Mouse (Mus musculus) liver, embryonic 11.5 days (tissue): ENCODE results near the gene Lman2l. TPM values are rescaled to one million over a fixed set of nuclear protein-coding genes. Genes with fewer than 3 reads are reported as not detected.

ENCODE experiments used
- ATAC-seq: fragments of 200-750 bp; cut with Nextera tagmentation; replicated peaks from 2 replicates; pipeline ENCODE4 v1.8.0; 2017; ENCODE audit warnings: moderate number of reproducible peaks, mild to moderate bottlenecking, moderate TSS enrichment, moderate library complexity; ENCODE audit not compliant: low FRiP score
- DNase-seq: peaks from one replicate; pipeline ENCODE4 v3.0.0-alpha.2; 2017; ENCODE audit warnings: low spot score
- H3K27ac ChIP-seq: fragments of 300-500 bp; sonication (generic); 2 replicates; pipeline ENCODE4 v1.5.1; 2014; ENCODE audit warnings: mild to moderate bottlenecking, low read depth, low read length, control low read depth
- H3K27me3 ChIP-seq: fragments of 300-500 bp; sonication (generic); replicated peaks from 2 replicates; pipeline ENCODE4 v1.6.1; 2014; ENCODE audit warnings: low read length, mixed read lengths; ENCODE audit not compliant: control insufficient read depth, insufficient read depth
- H3K36me3 ChIP-seq: fragments of 300-500 bp; sonication (generic); 2 replicates; pipeline ENCODE4 v1.6.1; 2014; ENCODE audit warnings: mild to moderate bottlenecking, low read length, moderate library complexity, mixed read lengths; ENCODE audit not compliant: control insufficient read depth, insufficient read depth
- H3K4me1 ChIP-seq: fragments of 300-500 bp; sonication (generic); replicated peaks from 2 replicates; pipeline ENCODE4 v1.6.1; 2014; ENCODE audit warnings: low read length, mixed read lengths; ENCODE audit not compliant: control insufficient read depth, insufficient read depth
- H3K4me2 ChIP-seq: fragments of 300-500 bp; sonication (generic); 2 replicates; pipeline ENCODE4 v1.6.1; 2014; ENCODE audit warnings: mild to moderate bottlenecking, control low read depth, moderate library complexity
- H3K4me3 ChIP-seq: fragments of 300-500 bp; sonication (generic); 2 replicates; pipeline ENCODE4 v1.5.1; 2014; ENCODE audit warnings: low read depth, low read length, control low read depth
- H3K9ac ChIP-seq: fragments of 300-500 bp; sonication (generic); 2 replicates; pipeline ENCODE4 v1.6.1; 2014; ENCODE audit warnings: low read depth, low read length, control low read depth
- H3K9me3 ChIP-seq: fragments of 300-500 bp; sonication (generic); 2 replicates; pipeline ENCODE4 v1.6.1; 2016; ENCODE audit warnings: low read length, inconsistent platforms, mixed read lengths; ENCODE audit not compliant: control insufficient read depth
- WGBS: fragments of 180-500 bp; shearing (Covaris S2); extraction: QIAGEN DNeasy Blood & Tissue Kit; methylation state at CpG from one replicate; pipeline ENCODE4 v1.1.7; 2014; 5-methylcytosine and 5-hydroxymethylcytosine counted together
- polyA plus RNA-seq: library from polyadenylated mRNA; unstranded; fragments of >200 nt; fragmentation: Nextera tagmentation; extraction: Ambion mirVana; gene quantifications from 2 replicates; pipeline ENCODE4 v1.2.1, GENCODE M21; 2014

Lman2l gene
- polyA plus RNA-seq, 1 experiment from 2014 or later = 18.1 TPM

GRCm38 (mm10) chr1:36401509-36401908, 43.6 kb downstream of the Lman2l start:
- no peak overlapping the region for H3K4me3 ChIP-seq
- 79% methylated on average over 4 of the region's 4 CpGs for WGBS
- no peak overlapping the region for H3K4me2 ChIP-seq
- H3K9me3 ChIP-seq = no peaks in the 10 kb centered on the region
- H3K4me1 ChIP-seq = no peaks in the 10 kb centered on the region
- no peak overlapping the region for H3K27ac ChIP-seq
- ATAC-seq (no peak), DNase-seq (no peak)
- H3K36me3 ChIP-seq = no peaks in the 10 kb centered on the region
- no peaks in the 10 kb centered on the region for H3K27me3 ChIP-seq
- H3K9ac ChIP-seq = no peak overlapping the region

- Histone ChIP-seq H3K9ac (no peak overlapping the region), H3K27ac (no peak overlapping the region), H3K27me3 (no peaks in the 10 kb centered on the region), H3K36me3 (no peaks in the 10 kb centered on the region), H3K4me3 (no peak overlapping the region), H3K4me1 (no peaks in the 10 kb centered on the region), H3K9me3 (no peaks in the 10 kb centered on the region), H3K4me2 (no peak overlapping the region)
- ATAC-seq = no peak
- DNase-seq = no peak
- 31% methylated on average over 6 of the region's 6 CpGs for WGBS
Measured at GRCm38 (mm10) chr1:36397041-36397440, 48.0 kb downstream of the Lman2l start.

- DNase-seq (no peak), ATAC-seq (no peak)
- Histone ChIP-seq H3K27ac (no peak overlapping the region), H3K4me3 (no peak overlapping the region), H3K4me2 (no peak overlapping the region), H3K9ac (no peak overlapping the region), H3K9me3 (no peaks in the 10 kb centered on the region), H3K36me3 (no peaks in the 10 kb centered on the region), H3K27me3 (0 out of 2 replicates have a peak, but pooled peaks cover 1% of the 10 kb centered on the region), H3K4me1 (no peaks in the 10 kb centered on the region)
- 66% methylated on average over 4 of the region's 4 CpGs for WGBS
Measured at GRCm38 (mm10) chr1:36379582-36379981, 65.5 kb downstream of the Lman2l start.

- no peak overlapping the region for H3K4me2 ChIP-seq
- H3K9me3 ChIP-seq = no peaks in the 10 kb centered on the region
- H3K27me3 ChIP-seq = 0 out of 2 replicates have a peak, but pooled peaks cover 4% of the 10 kb centered on the region
- DNase-seq = no peak
- H3K4me3 ChIP-seq = no peak overlapping the region
- peak; percentile 45; the same call in 1 of the 2 replicates for ATAC-seq
- no peak overlapping the region for H3K27ac ChIP-seq
- H3K4me1 ChIP-seq = no peaks in the 10 kb centered on the region
- 45% methylated on average over 6 of the region's 6 CpGs for WGBS
- H3K36me3 ChIP-seq = no peaks in the 10 kb centered on the region
- no peak overlapping the region for H3K9ac ChIP-seq
Measured at GRCm38 (mm10) chr1:36378880-36379279, 66.2 kb downstream of the Lman2l start.

- H3K27me3 ChIP-seq = peaks cover 8% of the 10 kb centered on the region; the same call in 1 of the 2 replicates
- no peak within 1 kb of the TSS for H3K9ac ChIP-seq
- H3K36me3 ChIP-seq = no peaks in the 10 kb centered on the region
- no peak within 1 kb of the TSS for H3K27ac ChIP-seq
- no peak within 1 kb of the TSS for H3K4me3 ChIP-seq
- no peak within 1 kb of the TSS for H3K4me2 ChIP-seq
- H3K4me1 ChIP-seq = peaks cover 13% of the 10 kb centered on the region
- DNase-seq = no peak
- WGBS = 60% methylated on average over 10 of the region's 10 CpGs
- no peaks in the 10 kb centered on the region for H3K9me3 ChIP-seq
- ATAC-seq = no peak
Measured at GRCm38 (mm10) chr1:36371934-36372845, 72.9 kb downstream of the Lman2l start, which contains the start of gene Fer1l5. Fer1l5 (plus strand) TSS chr1:36372291.

GRCm38 (mm10) chr1:36370918-36371317, 74.2 kb downstream of the Lman2l start:
- Histone ChIP-seq H3K4me3 (no peak overlapping the region), H3K9me3 (no peaks in the 10 kb centered on the region), H3K4me1 (peaks cover 13% of the 10 kb centered on the region), H3K36me3 (peaks cover 3% of the 10 kb centered on the region; the same call in 1 of the 2 replicates), H3K27ac (no peak overlapping the region), H3K4me2 (no peak overlapping the region), H3K27me3 (peaks cover 8% of the 10 kb centered on the region; the same call in 1 of the 2 replicates), H3K9ac (no peak overlapping the region)
- DNase-seq = no peak
- no peak for ATAC-seq
- WGBS = 80% methylated on average over 6 of the region's 6 CpGs

Other genes starting within 250 kb of the Lman2l start
- gene Uggt1, start 200.6 kb downstream of the Lman2l start, polyA plus RNA-seq = 54.4 and 55.8 TPM in 2 replicates
- gene Neurl3, start 170.6 kb downstream of the Lman2l start, polyA plus RNA-seq = 4.5 and 4.6 TPM in 2 replicates
- gene Arid5a, start 137.5 kb downstream of the Lman2l start, polyA plus RNA-seq = 2.4 and 3.9 TPM in 2 replicates
- 27.9 and 29.2 TPM in 2 replicates for gene Kansl3, start 76.1 kb downstream of the Lman2l start, polyA plus RNA-seq
- 0.51 and 0.71 TPM in 2 replicates for gene Fer1l5, start 73.0 kb downstream of the Lman2l start, polyA plus RNA-seq
- gene Cnnm4, start 26.3 kb upstream of the Lman2l start, polyA plus RNA-seq = 5.9 and 6.4 TPM in 2 replicates
- 3.3 and 3.8 TPM in 2 replicates for gene Cnnm3, start 66.6 kb upstream of the Lman2l start, polyA plus RNA-seq
- gene Ankrd23, start 91.6 kb upstream of the Lman2l start, polyA plus RNA-seq = 11.0 and 13.4 TPM in 2 replicates
- not detected in 2 replicates for gene Gm42417, start 94.2 kb upstream of the Lman2l start, polyA plus RNA-seq
- gene Ankrd39, start 102.2 kb upstream of the Lman2l start, polyA plus RNA-seq = 18.2 and 22.1 TPM in 2 replicates
- gene Sema4c, start 113.1 kb upstream of the Lman2l start, polyA plus RNA-seq = 0.77 and 0.78 TPM in 2 replicates
- gene Fam178b, start 237.9 kb upstream of the Lman2l start, polyA plus RNA-seq = 0.22 and 0.30 TPM in 2 replicates
- gene Cox5b, start 246.2 kb upstream of the Lman2l start, polyA plus RNA-seq = 752 and 790 TPM in 2 replicates